Mouse (Mus musculus): ENCODE results near the gene Gm10135. TPM values are rescaled to one million over a fixed set of nuclear protein-coding genes. Genes with fewer than 3 reads are reported as not detected.

Gene Gm10135
- total and polyA plus RNA-seq, 2 experiments = not detected

DNA sequence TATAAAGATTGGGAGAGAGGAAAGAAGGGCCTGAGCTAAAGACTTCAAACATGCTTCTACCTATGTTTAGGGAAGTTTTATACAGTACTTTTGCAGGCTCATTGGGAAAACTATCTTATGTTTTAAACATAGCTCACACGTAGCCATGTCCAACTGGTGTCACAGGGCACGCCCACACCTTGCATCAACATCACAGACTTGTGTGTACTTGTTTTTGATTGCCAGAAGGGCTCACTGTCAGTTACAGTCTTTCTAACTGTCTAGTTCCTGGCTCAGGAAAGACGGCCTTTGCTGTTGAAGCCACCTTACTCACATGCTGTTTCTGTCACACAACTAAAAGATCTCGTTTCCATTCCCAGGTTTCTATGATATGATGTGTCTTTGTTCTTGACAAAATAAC is 2.0 kb upstream of the Gm10135 start:
- Histone ChIP-seq H3K36me3 (ENCODE audit: control insufficient read depth, insufficient read depth, low read length) (peaks cover 39% of the 10 kb centered on the region), H3K27ac (replicated peaks; ENCODE audit: insufficient read depth, low read depth, low read length) (no peak overlapping the region), H3K4me3 (ENCODE audit: insufficient read depth, low read depth, low read length) (no peak overlapping the region), H3K79me2 (ENCODE audit: control insufficient read depth, insufficient read depth, low read length) (no peaks in the 10 kb centered on the region), H3K4me1 (ENCODE audit: control insufficient read depth, insufficient read depth, low read length) (no peaks in the 10 kb centered on the region), H3K9ac (ENCODE audit: low read depth, low read length) (no peak overlapping the region), H3K27me3 (ENCODE audit: control insufficient read depth, insufficient read depth, low read length) (no peaks in the 10 kb centered on the region)
- TF ChIP-seq CTCF (IDR thresholded peaks at IDR 0.05; ENCODE audit: low read depth, low read length) (no peak), POLR2A (IDR thresholded peaks at IDR 0.05; ENCODE audit: extremely low read depth, insufficient read depth, low read length) (no peak)
- no peak for DNase-seq (ENCODE audit: extremely low read depth, low read depth, low spot score)
- 74% methylated on average over 4 of the region's 4 CpGs for WGBS

DNA sequence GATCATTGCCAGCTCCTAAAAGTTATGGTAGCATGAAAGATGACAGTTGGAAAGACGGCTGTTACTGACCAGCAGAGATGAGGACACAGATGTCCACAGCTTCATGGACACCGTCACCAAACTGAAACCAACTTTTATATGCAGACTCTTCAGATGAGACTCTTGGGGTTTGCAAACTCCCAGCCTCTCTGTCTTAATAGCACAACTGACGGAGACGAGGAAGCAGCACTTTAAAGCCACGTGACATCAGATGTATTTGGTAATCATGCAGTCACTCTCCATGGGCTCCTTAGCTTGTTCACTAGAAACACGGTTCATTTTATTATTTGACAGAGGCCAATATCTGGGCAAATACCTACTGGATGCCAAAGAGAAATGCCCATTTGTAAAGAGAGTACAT is 1.5 kb upstream of the Gm10135 start:
- Histone ChIP-seq H3K9ac (ENCODE audit: low read depth, low read length) (no peak overlapping the region), H3K36me3 (ENCODE audit: control insufficient read depth, insufficient read depth, low read length) (peaks cover 39% of the 10 kb centered on the region), H3K27me3 (ENCODE audit: control insufficient read depth, insufficient read depth, low read length) (no peaks in the 10 kb centered on the region), H3K4me3 (ENCODE audit: insufficient read depth, low read depth, low read length) (no peak overlapping the region), H3K27ac (replicated peaks; ENCODE audit: insufficient read depth, low read depth, low read length) (no peak overlapping the region), H3K79me2 (ENCODE audit: control insufficient read depth, insufficient read depth, low read length) (no peaks in the 10 kb centered on the region), H3K4me1 (ENCODE audit: control insufficient read depth, insufficient read depth, low read length) (no peaks in the 10 kb centered on the region)
- no peak for DNase-seq (ENCODE audit: extremely low read depth, low read depth, low spot score)
- WGBS = 93% methylated on average over 6 of the region's 6 CpGs
- TF ChIP-seq CTCF (IDR thresholded peaks at IDR 0.05; ENCODE audit: low read depth, low read length) (no peak), POLR2A (IDR thresholded peaks at IDR 0.05; ENCODE audit: extremely low read depth, insufficient read depth, low read length) (no peak)

DNA sequence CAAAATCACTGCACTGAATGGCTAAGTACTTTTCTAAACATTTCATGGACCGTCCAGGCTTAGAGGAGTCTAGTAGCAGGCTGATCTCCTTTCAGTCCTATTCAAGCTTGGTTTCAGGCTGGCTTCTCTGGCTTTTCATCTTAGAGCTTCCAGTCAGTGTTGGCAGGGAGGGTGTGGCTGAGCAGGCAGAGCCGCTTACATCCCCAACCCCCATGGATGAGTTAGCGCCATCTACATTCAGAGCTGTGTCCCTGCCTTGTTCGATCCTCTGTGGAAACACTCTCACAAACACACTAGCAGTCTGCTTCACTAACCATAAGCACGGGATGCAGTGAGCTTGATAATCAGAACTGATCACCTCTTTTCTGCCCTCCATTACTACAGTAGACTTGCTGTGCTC is 1.6 kb downstream of the Gm10135 start:
- 85% methylated on average over 5 of the region's 5 CpGs for WGBS

DNA sequence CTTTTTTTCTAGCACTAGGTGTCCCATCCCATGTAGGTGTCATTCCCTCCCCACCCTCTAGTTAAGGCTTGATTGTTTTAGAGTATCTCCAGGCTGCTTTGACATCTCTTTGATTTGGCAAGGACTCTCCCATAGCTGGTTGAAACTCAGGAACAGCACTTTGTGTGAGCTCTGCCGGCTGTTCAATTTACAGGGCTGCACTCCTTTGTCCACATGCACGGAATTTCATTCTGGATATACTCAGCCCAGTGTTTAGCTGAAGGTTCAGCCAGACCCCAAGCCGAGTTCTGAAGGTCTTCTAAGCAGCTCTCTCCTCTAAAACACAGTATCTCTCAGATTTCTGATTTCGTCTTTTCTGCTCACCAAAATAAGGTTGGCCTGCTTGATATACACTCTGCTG is 2.1 kb downstream of the Gm10135 start:
- Histone ChIP-seq H3K9ac (ENCODE audit: low read depth, low read length) (no peak overlapping the region), H3K4me1 (ENCODE audit: control insufficient read depth, insufficient read depth, low read length) (no peaks in the 10 kb centered on the region), H3K36me3 (ENCODE audit: control insufficient read depth, insufficient read depth, low read length) (peaks cover 29% of the 10 kb centered on the region), H3K27ac (replicated peaks; ENCODE audit: insufficient read depth, low read depth, low read length) (no peak overlapping the region), H3K79me2 (ENCODE audit: control insufficient read depth, insufficient read depth, low read length) (no peaks in the 10 kb centered on the region), H3K4me3 (ENCODE audit: insufficient read depth, low read depth, low read length) (no peak overlapping the region), H3K27me3 (ENCODE audit: control insufficient read depth, insufficient read depth, low read length) (no peaks in the 10 kb centered on the region)
- WGBS = 89% methylated on average over 4 of the region's 4 CpGs
- no peak for DNase-seq (ENCODE audit: extremely low read depth, low read depth, low spot score)
- no peak for TF ChIP-seq POLR2A (IDR thresholded peaks at IDR 0.05; ENCODE audit: extremely low read depth, insufficient read depth, low read length)
- TF ChIP-seq CTCF (IDR thresholded peaks at IDR 0.05; ENCODE audit: low read depth, low read length) = no peak

More for the DNA sequence above, 1.6 kb downstream of the Gm10135 start:
- Histone ChIP-seq H3K27me3 (ENCODE audit: control insufficient read depth, insufficient read depth, low read length) (no peaks in the 10 kb centered on the region), H3K79me2 (ENCODE audit: control insufficient read depth, insufficient read depth, low read length) (no peaks in the 10 kb centered on the region), H3K9ac (ENCODE audit: low read depth, low read length) (no peak overlapping the region), H3K27ac (replicated peaks; ENCODE audit: insufficient read depth, low read depth, low read length) (no peak overlapping the region), H3K4me1 (ENCODE audit: control insufficient read depth, insufficient read depth, low read length) (no peaks in the 10 kb centered on the region), H3K4me3 (ENCODE audit: insufficient read depth, low read depth, low read length) (no peak overlapping the region), H3K36me3 (ENCODE audit: control insufficient read depth, insufficient read depth, low read length) (peaks cover 31% of the 10 kb centered on the region)
- DNase-seq (ENCODE audit: extremely low read depth, low read depth, low spot score) = no peak
- TF ChIP-seq CTCF (IDR thresholded peaks at IDR 0.05; ENCODE audit: low read depth, low read length) = no peak
- no peak for TF ChIP-seq POLR2A (IDR thresholded peaks at IDR 0.05; ENCODE audit: extremely low read depth, insufficient read depth, low read length)

DNA sequence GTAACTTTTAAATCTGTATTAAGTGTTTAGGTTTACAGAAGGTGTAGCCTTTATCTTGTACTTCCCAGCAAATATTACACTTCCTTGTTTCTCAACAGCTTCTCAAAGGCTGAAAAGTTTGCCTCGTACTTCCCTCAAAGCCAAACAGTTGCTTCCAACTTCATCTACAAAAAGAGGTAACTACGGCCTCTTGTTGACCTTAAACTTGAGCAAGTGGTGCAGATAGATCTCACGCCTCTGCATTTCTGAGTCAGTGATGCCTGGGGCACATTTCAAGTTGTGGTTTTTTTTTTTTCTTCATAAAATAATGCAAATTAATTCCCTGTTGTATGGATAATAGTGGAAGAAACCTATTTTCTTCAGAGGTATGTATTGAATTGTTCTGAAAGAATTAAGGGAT is 8.8 kb downstream of the Gm10135 start:
- 94% methylated on average over 3 of the region's 3 CpGs for WGBS
- H3K36me3 ChIP-seq (ENCODE audit: control insufficient read depth, insufficient read depth, low read length) = peaks cover 11% of the 10 kb centered on the region
- H3K79me2 ChIP-seq (ENCODE audit: control insufficient read depth, insufficient read depth, low read length) = no peaks in the 10 kb centered on the region
- no peak overlapping the region for H3K27ac ChIP-seq (replicated peaks; ENCODE audit: insufficient read depth, low read depth, low read length)
- no peaks in the 10 kb centered on the region for H3K27me3 ChIP-seq (ENCODE audit: control insufficient read depth, insufficient read depth, low read length)
- H3K4me3 ChIP-seq (ENCODE audit: insufficient read depth, low read depth, low read length) = no peak overlapping the region
- no peak overlapping the region for H3K9ac ChIP-seq (ENCODE audit: low read depth, low read length)
- no peak for TF ChIP-seq POLR2A (IDR thresholded peaks at IDR 0.05; ENCODE audit: extremely low read depth, insufficient read depth, low read length)
- no peak for TF ChIP-seq CTCF (IDR thresholded peaks at IDR 0.05; ENCODE audit: low read depth, low read length)
- no peak for DNase-seq (ENCODE audit: extremely low read depth, low read depth, low spot score)
- H3K4me1 ChIP-seq (ENCODE audit: control insufficient read depth, insufficient read depth, low read length) = no peaks in the 10 kb centered on the region

DNA sequence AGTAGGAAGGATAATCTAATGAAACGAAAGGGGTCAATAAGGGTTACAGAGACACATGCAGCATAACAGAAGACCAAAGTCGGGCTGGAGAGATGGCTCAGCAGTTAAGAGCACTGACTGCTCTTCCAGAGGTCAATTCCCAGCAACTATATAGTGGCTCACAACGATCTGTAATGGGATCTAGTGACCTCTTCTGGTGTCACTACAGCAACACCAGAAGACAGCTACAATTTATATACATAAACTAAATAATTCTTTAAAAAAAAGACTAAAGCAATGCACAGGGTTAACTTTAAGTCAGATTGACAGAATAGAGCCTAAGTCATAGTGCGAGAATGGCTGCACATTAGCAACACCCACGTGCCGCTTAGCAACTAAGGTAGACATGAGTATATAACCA is 14.4 kb downstream of the Gm10135 start:
- no peaks in the 10 kb centered on the region for H3K27me3 ChIP-seq (ENCODE audit: control insufficient read depth, insufficient read depth, low read length)
- peaks cover 19% of the 10 kb centered on the region for H3K36me3 ChIP-seq (ENCODE audit: control insufficient read depth, insufficient read depth, low read length)
- no peak overlapping the region for H3K4me3 ChIP-seq (ENCODE audit: insufficient read depth, low read depth, low read length)
- no peak for TF ChIP-seq POLR2A (IDR thresholded peaks at IDR 0.05; ENCODE audit: extremely low read depth, insufficient read depth, low read length)
- TF ChIP-seq CTCF (IDR thresholded peaks at IDR 0.05; ENCODE audit: low read depth, low read length) = no peak
- no peaks in the 10 kb centered on the region for H3K4me1 ChIP-seq (ENCODE audit: control insufficient read depth, insufficient read depth, low read length)
- peak; percentile 28 for DNase-seq (ENCODE audit: extremely low read depth, low read depth, low spot score)
- WGBS = 77% methylated on average over 6 of the region's 6 CpGs
- H3K79me2 ChIP-seq (ENCODE audit: control insufficient read depth, insufficient read depth, low read length) = no peaks in the 10 kb centered on the region; the same call in 1 of the 2 replicates
- no peak overlapping the region for H3K27ac ChIP-seq (replicated peaks; ENCODE audit: insufficient read depth, low read depth, low read length)
- H3K9ac ChIP-seq (ENCODE audit: low read depth, low read length) = no peak overlapping the region

All from liver, adult 2 months (tissue).